Mouse (Mus musculus): ENCODE data around the gene Rcc2.
A peak's percentile ranks its signal among the peaks of the same experiment; 100 is the strongest.

Gene Rcc2

DNA sequence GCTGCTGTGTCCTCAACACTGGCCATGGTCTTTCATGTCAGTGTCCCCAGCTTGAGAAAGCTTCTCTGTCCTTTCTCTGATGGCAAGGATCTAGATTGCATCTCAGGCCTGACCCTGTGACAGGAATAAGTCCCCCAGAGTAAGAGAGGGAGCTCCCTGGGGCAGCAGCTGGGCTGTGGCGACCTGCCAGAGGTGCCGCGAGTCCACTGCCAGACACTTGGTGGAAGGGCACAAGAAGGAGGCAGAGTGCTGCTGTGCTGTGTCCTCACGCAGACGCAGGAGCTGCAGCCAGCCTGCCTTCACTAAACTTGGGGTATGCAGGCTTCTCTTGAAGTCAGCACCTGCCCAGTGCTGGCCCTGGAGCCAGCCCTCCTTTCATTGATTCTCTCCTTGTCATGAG, 11.0 kb downstream of the Rcc2 start:
- DNase-seq: no peak

DNA sequence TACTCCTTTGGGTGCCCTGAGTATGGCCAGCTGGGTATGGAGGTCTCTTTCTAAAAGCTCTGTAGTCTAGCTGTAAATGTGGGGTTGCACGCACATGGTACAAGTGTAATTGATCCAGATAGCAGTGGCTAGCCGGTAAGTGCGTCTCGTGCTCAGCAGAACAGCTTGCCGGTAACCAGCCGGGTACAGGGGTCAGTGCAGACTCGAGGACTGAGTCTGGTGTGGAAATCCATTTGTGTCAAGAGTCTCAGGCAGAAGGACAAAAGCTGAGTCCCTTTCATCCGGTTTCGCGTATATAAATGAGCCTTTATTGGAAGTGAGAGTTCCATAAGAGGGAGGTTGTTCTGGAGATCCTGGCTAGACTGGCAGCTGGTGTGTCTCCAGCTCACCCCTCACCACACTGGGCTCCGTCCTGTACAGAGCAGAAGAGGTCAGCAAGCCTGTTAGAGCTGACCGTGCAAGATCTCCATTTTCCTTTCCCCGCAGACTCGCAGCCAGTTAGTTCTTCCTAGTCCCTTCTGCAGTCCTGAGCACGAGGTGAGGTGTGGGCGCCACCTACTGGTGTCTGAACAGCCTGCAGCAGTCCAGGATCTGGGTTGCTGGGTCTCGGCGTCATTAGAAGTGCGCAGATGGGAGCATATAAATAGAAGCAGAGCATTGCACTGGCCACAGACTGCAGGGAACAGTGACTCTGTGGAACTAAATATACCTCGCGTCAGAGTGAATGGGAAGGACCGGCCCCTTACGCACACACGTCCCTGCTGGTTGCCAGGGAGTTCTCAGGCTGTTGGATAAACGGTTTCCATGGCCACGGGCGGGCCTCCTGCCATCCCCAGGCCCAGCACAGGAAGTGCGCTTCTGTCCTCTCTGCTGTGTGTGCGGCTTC, 13.4 kb downstream of the Rcc2 start:
- peak; percentile 92 for DNase-seq

DNA sequence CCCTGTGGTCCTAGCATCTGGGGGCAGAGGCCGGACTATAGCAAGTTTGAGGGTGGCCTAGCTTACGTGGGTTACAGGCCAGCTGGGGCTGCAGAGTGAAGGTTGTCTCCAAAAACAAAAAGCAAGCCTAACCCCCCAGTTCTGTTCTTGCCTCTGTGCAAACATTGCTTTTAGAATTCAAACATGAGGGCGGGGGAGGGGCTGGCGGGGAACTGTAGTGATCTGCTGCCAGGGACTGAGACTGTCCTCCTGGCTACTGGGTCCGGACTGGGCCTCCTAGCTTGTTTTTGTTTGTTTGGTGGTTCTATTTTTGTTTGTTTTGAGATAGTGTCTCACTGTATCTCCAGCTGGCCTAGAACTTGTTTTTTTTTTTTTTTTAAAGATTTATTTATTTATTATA, 14.2 kb downstream of the Rcc2 start:
- DNase-seq: no peak

DNA sequence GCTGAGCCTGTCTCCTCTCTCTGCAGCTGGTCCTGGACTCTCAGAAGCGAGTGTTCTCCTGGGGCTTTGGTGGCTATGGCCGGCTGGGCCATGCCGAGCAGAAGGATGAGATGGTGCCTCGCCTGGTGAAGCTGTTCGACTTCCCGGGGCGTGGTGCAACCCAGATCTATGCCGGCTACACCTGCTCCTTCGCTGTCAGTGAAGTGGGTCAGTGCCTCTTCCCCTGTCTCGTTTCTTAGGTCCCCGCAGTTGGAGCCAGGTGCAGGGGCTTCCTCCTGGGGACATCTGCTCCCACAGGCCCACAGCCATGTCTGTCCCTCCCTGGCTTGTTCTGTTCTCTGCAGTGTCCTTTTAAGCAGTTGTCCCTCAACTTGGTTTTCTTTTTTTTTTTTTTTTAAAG, 16.7 kb downstream of the Rcc2 start:
- no peak for DNase-seq

DNA sequence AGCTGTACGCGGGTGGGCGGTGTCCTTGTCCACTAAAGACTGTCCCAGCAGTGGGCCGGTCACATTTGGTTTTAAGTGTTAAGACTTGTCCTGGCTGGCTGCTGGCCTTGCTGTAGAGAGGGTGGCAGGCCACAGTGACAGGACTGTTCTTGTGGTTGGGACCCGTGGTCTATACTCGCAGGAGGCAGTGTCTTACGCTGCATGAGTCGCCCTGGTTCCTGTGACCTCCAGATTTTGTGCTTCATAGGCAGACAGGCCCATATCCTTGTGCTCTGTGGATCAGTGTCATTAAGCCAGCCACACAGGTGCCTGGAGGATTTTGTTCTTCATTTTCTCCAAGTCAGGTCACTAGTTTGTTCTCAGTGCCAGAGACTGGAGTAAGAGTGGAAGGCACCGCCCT, 18.1 kb downstream of the Rcc2 start:
- DNase-seq: no peak

DNA sequence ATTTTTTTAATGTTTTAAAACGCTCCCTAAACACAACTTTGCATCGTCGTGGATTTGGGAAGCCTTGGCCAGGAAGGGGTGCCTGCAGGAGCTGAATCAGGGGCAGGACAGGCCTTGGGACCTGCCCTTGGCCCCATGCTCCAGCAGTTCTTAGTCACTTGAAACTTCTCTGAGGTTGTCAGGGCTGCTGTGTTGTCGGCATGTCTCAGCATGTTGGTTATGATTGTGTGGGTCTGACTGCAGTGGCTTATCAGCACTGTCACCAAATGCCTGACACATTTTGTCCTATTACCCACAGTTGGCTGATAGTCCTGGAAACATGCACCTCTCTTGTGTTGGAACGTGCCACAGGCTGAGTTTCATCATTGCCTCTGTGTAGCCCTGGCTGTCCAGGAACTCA, 19.8 kb downstream of the Rcc2 start:
- no peak for DNase-seq

DNA sequence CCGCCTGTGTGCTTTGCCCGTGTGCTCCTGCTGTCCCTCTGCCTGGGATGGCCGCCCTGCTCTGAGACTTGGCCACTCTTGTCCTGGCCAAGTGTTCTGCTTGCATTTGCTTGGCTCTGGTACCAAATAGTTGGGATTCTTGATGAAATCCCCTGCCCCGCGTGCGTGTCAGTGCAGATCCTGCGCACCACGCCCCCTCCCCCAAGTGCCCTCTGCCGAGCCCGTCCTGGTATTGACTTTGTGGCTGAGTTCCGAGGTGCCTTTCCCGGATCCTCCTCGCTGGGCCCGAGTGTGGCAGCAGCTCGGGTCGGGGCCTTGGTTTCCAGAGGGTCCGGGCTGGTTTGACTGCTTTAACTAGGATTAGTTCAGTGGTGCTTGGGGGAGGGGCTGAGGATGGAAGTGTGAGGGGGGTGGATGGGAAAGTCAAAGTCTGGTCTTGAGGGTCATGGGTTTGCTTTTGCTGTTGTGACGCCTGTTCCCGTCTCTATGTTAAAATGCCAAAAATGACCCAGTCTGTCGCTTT, 21.7 kb downstream of the Rcc2 start:
- no peak for DNase-seq

DNA sequence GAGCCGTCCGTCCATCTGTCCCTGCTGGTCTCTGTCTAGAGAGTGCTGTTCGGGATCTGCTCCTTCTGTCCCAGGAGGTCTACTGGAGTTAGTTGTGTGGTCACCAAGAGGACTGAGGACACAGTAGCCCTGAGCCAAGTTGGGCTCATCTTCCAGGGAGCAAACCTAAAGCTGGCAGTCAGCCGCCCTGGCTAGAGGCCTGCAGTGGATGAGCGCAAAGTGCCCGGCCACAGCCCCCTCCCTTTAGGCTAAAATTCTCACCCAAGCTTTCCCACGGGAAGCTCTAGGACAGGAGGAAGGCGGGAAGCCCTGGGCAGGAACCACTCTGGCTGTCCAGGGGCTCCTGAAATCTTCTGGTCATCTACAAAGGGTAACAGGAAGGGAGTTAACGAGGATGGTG, 22.4 kb downstream of the Rcc2 start:
- DNase-seq: no peak

DNA sequence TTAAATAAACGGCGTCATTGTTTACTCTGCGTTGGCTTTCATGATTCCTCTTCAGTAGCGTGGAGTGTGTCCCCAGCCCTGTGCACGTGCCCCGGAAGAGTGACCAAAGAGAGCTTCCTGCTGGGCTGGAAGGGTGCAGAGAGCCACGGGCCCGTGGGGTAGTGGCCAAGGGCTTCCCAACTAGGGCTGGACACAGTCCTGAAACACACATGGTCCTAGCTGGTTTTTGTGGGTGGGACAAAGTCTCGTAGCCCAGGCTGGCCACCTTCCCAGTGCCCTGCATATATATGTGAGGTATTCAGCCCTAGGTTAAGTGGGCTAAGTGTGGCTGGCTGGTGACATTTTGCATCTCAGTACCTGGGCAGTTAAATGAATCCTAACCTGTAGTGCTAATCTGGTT, 22.9 kb downstream of the Rcc2 start:
- no peak for DNase-seq

DNA sequence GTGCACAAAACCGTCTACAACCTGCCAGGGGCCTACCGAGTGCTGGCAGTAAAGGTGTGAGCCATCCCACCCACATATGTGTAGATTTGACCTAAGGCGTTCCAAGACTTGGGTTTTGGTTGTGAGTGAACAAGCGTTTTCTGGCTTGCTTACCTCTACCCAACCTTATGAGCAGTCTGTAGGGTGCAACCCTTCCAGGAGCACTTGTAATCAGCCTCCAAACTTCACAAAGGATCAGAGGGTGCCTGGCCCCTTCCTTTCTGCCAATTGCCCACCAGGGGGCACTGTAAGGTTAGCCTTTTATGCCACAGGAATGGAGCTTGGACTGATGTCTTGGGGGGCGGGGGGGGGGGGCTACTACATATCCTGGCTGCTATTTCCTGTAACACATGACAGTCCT, 23.5 kb downstream of the Rcc2 start:
- DNase-seq: peak; percentile 14

DNA sequence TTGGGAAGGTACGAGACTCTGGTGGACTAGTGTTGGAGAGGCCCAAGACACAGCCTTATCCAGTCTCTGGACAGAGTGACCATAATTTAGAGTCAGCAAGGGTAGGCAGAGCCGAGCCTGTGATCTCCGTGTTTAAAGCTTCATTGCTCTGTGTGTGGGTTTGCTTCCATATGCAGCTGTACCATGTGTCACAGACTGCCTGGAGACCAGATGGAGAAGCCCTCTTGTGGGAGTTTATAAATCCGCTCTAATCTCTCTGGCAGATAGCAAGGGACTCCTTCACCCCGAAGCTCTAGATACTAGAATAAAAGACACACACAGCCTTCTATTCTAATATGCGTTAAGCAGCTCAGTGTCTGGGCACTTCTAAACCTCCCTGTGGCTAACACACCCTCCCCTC, 24.4 kb downstream of the Rcc2 start:
- no peak for DNase-seq

DNA sequence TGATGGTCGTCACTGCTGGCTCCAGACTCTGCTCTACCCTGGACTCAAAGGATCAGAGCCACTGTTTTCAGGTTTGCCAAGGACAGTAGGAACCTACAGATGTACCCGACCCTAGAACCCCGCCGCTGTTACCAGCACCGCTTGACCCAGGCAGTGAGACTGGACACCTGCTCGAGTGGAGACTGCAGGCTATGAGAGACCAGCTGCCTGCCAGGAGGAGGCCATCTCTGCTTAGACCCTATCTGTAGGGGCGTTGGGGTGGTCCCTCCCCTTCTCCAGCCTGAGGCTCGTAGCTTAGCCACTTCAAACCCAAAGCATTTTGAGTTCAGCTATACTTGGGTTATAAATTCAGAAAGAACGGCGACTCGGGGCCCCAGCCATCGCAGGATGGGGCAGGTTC, 26.6 kb downstream of the Rcc2 start:
- DNase-seq: no peak

DNA sequence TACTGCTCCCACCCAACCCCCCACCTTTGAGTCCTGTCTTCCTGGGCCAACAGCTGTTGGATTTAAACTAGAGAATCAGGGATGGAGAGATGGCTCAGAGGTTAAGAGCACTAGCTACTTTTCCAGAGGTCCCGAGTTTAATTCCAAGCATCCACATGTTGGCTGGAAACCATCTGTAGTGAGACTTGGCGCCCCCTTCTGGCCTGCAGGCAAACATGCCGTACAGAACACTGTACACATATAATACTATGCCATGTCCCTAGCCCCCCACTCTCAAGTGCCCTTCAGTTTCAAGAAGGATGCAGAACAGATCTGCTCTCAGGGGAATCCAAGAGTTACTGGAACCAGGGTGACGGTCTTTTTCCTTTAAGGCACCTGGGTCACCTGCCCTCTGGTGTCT, 31.3 kb downstream of the Rcc2 start:
- no peak for DNase-seq

DNA sequence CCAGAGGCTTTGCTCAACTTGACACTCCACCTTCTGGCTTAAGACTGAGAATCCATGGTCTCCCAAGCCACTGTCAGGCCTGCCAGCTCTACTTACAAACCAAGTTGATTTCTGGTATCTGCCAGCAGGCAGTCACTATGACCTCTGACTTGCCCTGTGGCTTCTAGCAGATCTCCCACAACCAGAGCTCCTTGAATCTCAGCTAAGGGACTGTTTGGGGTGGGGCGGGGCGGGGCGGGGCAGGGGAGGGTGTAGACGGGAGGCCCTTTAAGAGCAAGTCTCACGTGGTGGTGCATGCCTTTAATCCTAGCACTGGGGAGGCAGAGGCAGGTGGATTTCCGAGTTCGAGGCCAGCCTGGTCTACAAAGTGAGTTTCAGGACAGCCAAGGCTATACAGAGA, 32.5 kb downstream of the Rcc2 start:
- DNase-seq: no peak

DNA sequence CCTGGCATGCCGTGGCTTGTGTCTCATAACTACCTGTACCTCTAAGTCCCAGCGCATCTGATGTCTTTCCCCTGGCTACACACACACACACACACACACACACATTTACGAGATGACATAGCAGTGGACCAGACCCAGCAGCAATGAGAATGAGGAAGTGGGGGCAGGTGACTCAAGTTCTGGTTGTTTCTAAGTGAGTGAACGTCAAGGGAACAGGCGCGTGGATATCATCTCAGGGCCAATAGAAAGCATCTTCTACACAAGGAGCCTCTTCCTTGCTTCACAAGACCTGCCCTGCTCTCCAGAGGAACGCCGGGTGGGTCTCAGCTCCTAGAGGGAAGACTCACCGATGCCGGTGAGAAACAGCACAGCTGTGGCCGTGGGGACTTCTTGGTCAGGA, 40.3 kb downstream of the Rcc2 start:
- no peak for DNase-seq

DNA sequence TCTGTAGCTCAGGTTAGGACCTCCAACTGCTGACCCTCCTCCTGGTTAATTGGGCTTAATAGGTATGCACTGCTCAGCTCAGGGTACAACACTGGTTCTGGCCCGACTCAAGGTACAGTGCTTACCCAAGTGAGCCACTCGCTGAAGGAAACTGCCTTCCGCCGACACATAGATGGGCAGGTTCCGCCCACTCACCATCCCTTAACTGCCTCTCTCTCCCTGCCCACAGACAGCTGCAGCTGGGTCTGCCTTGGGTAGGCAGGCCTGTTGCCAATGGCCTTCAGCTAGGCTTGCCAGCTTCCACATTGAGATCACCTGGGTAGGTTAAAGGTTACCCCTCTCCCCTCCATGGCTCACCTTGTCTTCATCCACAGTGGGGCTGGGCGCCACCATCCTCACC, 41.1 kb downstream of the Rcc2 start:
- DNase-seq: no peak

DNA sequence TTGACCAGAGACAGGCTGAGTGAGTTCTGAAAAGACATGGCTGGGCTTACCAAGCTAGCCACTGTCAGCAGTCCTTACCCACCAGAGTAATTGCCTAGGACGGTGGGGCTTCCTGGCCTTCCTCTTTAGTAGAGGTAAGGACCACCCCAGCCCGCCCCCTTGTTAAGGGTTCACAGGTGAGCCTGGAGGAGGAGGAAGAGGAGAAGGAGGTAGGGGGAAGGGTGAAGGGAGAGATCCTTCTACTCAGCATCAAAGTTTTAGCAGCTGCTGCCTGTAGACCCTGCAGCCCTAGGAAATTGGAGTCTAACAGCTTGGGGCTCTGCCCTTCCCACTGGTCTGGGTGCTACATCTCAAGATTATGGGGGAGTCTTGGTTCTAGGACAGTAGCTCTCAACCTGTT, 42.2 kb downstream of the Rcc2 start, which contains the start of gene Padi6:
Padi6 (minus strand) TSS at position 101 of the 400 bp plus-strand sequence.
- no peak for DNase-seq

DNA sequence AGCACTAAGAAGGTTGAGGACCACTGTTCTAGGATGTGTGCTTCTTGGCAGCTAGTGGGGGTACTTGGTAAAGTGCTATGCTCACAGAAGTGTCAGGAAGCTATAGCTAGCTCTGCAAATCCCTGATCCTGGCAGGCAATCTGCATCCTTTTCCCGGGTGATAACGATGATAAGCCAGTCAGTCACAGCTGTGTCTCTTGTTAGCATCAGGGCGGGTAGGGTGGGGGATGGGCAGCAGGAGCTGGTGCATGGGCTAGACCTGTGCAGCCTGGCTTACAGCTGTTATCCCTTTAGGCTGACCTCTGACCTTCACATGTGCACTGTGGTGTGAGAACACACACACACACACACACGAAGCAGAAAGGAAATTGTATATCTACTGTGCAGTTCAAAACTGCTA, 42.7 kb downstream of the Rcc2 start:
- no peak for DNase-seq

DNA sequence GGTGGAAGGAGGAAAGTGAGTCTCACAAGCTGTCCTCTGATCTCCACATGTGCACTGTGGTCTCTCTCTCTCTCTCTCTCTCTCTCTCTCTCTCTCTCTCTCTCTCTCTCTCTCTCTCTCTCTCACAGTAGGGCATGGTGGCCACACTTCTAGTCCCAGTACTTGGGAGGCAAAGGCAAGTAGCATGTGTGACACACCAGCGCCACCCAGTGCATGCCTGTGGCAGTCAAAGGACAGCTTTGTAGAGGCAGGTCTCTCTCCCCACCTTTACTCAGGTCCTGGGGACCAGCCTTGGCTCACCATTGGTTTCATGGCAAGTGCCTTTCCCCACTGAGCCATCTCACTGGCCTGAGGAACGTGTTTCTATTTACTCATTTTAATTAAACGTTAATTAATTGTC, 44.3 kb downstream of the Rcc2 start:
- peak; percentile 12 for DNase-seq

DNA sequence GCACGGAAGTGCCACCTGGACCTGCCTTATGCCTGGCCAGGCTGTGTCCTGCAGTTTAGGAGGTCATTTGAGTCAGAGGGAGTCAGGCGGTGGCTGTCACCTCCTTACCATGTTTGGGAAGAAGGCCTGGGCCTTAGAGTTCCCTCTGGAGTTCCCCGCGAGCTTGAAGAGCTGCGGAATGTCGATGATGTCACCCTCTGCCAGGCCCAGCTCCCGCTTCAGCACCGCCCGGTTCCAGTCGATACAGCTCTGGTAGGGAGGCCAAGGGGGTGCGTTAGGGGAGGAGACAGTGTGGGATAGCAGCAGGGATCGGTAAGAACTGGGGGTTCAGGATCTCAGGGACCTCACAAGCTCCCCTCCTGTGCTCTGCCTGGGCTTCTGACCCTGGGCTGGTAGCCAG, 47.6 kb downstream of the Rcc2 start:
- DNase-seq: no peak

DNA sequence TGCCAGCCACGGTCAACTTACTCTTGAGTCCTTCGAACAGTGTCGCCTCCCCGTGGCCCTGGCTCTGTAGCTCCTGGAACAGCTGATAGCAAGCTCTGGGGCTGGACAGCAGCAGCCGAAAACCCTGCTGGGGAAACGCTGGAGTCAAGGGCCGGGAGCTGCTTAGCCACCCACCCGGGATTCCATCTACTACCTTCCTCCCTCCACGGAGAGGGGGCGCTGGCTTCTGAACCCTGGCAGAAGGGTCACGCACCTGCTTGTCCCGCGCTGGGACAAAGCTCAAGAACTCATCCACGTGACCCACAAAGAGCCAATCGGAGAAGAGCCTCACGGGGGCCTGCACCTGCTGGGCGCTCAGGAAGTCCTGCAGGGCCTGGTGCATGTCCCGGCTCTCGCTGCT, 50.0 kb downstream of the Rcc2 start:
- peak; percentile 62 for DNase-seq

DNA sequence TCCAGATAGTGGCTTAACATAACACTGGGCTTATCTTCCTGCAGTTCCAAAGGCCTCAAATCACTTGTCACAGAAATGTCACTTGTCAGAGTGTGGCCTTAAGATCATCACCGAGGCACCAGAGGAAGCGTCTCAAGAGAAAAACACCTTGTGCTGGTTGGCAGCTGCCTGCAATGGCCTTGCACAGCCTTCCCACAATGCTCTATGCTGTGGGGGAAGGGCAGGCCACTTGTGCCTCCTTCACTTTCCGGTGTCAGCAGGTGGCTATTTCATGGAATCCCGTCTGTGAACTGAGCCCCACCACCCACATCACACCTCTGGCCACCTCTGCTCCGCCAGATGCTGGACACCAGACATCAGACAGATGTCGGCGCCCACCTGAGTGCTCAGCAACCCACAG, 53.0 kb downstream of the Rcc2 start:
- no peak for DNase-seq

DNA sequence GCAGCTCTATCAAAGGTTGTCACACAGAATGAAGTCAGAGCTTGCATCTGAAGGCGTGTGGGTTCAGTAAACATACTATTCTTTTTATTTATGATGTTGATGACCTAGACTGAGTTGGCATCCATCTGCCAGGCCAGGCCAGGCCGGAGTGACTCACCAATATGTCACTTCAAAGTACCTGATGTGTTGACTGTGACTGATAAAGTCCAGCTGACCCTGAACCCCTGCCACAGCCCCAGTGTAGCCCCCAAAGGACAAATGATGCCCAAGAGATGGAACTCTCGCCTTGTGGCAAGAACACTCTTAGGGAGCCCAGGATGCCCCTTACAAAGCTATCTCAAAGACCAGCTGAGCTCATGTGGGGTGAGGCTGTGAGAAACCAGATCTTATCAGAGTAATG, 55.5 kb downstream of the Rcc2 start:
- no peak for DNase-seq

DNA sequence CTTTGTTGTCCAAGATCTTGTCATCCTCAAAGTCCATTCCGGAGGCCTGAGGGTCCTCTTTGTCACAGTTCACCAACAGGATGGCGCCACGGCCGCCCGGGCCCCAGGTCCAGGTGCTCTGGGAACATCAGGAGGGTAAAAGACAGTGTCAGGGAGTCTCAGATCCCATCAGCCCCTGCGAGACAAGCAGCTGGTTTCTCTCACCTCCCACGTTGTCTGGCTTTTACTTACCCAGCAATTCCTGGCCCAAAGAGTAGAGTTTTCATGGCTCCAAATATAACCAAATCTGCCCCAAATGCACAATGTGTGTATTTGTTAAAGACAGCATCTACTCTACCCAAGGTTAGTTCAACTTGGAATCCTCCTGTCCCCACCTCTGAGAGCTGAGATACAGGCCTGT, 61.3 kb downstream of the Rcc2 start:
- DNase-seq: no peak

DNA sequence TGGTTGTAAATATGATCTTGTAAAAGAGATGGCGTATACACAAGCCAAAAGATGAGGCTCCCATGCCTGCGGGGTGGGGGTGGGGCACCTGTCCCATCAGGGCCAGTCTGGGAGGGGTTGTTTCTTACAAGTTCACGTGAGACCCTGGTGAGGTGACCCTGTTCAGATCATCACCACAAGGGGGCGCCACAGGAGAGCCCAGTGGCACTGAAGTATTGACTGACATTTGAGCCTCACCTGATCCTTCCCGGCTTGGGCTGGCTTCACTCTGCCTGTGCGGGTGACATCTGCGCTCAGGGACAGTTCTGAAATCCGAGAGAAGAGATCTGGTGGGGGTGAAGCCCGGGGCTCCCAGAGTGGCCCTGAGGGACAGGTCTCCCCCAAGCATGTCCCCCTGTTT, 62.8 kb downstream of the Rcc2 start:
- DNase-seq: peak; percentile 47
